Mouse (Mus musculus) CH12.LX (cell line): ENCODE results near the gene Gm20388. TPM values are rescaled to one million over a fixed set of nuclear protein-coding genes. Genes with fewer than 3 reads are reported as not detected.

Experiments used
- DNase-seq: peaks from one replicate; pipeline ENCODE4 v3.0.0-alpha.2; 2013; ENCODE audit errors: extremely low read depth
- H3K27ac ChIP-seq: 2 replicates; pipeline ENCODE4 v1.5.1; 2012; ENCODE audit warnings: low read depth, mild to moderate bottlenecking, control low read depth, moderate library complexity; ENCODE audit not compliant: insufficient read depth
- H3K27me3 ChIP-seq: replicated peaks from 2 replicates; pipeline ENCODE3; 2012; ENCODE audit warnings: inconsistent platforms
- H3K36me3 ChIP-seq, 2 experiments: replicated peaks in 1 of 2; 2 replicates each; pipeline versions ENCODE3 to v1.6.1; 2012; ENCODE audit warnings: inconsistent platforms in 1 of 2, low read length in 1 of 2, mild to moderate bottlenecking in 1 of 2, mixed read lengths in 1 of 2, moderate library complexity in 1 of 2; ENCODE audit not compliant: control insufficient read depth in 1 of 2, insufficient read depth in 1 of 2
- H3K4me1 ChIP-seq, 2 experiments: 2 replicates each; pipeline ENCODE4 v1.6.1; 2012; ENCODE audit warnings: inconsistent platforms in 1 of 2, moderate library complexity in 1 of 2; ENCODE audit not compliant: insufficient read depth in 2 of 2, control insufficient read depth in 1 of 2
- H3K4me2 ChIP-seq: 2 replicates; pipeline ENCODE4 v1.6.1; 2012; ENCODE audit warnings: low read depth, mild to moderate bottlenecking, control low read depth; ENCODE audit not compliant: poor library complexity, insufficient read depth, severe bottlenecking
- H3K4me3 ChIP-seq, 3 experiments: fragments of 150-350 bp in 1 of 3; sonication (generic) in 1 of 3; replicated peaks in 1 of 3; 2 replicates each; pipeline versions ENCODE3 to v1.5.1; 2011 to 2012; ENCODE audit warnings: low read depth in 2 of 3, low read length in 2 of 3, mild to moderate bottlenecking in 2 of 3, moderate library complexity in 2 of 3, control low read depth in 1 of 3, improper control_type of control experiment in 1 of 3, inconsistent platforms in 1 of 3, mixed read lengths in 1 of 3; ENCODE audit not compliant: poor library complexity in 1 of 3
- H3K79me2 ChIP-seq: replicated peaks from 2 replicates; pipeline ENCODE4 v1.6.1; 2012; ENCODE audit warnings: mild to moderate bottlenecking, moderate library complexity; ENCODE audit not compliant: control insufficient read depth, poor library complexity, insufficient read depth, severe bottlenecking; ENCODE audit errors: extremely low read depth
- H3K9ac ChIP-seq: 2 replicates; pipeline ENCODE4 v1.6.1; 2012; ENCODE audit warnings: low read depth, mild to moderate bottlenecking, control low read depth, moderate library complexity; ENCODE audit not compliant: insufficient read depth
- H3K9me3 ChIP-seq: replicated peaks from 2 replicates; pipeline ENCODE3; 2012; ENCODE audit warnings: low read length, inconsistent platforms, mixed read lengths
- CHD1 ChIP-seq: IDR thresholded peaks from 2 replicates; pipeline ENCODE4 v1.6.1; 2012; ENCODE audit warnings: low read depth, low read length, improper control_type of control experiment, inconsistent platforms
- ELF1 ChIP-seq: IDR thresholded peaks from 2 replicates; pipeline ENCODE4 v1.6.1; 2014; ENCODE audit warnings: low read depth, mild to moderate bottlenecking, inconsistent platforms, low read length, improper control_type of control experiment
- ETS1 ChIP-seq: conservative IDR thresholded peaks from 2 replicates; pipeline ENCODE4 v1.6.1; 2012; ENCODE audit warnings: low read depth, mild to moderate bottlenecking, inconsistent platforms, low read length, improper control_type of control experiment, moderate library complexity
- GABPA ChIP-seq: IDR thresholded peaks from 2 replicates; pipeline ENCODE4 v1.6.1; 2012; ENCODE audit warnings: low read depth, low read length, improper control_type of control experiment, inconsistent platforms; ENCODE audit not compliant: insufficient replicate concordance
- JUN ChIP-seq: IDR thresholded peaks from 2 replicates; pipeline ENCODE4 v1.6.1; 2011; ENCODE audit warnings: low read depth, mild to moderate bottlenecking, low read length, improper control_type of control experiment, moderate library complexity; ENCODE audit not compliant: insufficient read depth
- KAT2A ChIP-seq: IDR thresholded peaks from 2 replicates; pipeline ENCODE4 v1.6.1; 2012; ENCODE audit warnings: low read length, improper control_type of control experiment, inconsistent platforms; ENCODE audit not compliant: insufficient replicate concordance
- MEF2A ChIP-seq: IDR thresholded peaks from 2 replicates; pipeline ENCODE4 v1.6.1; 2014; ENCODE audit warnings: low read depth, mild to moderate bottlenecking, inconsistent platforms, low read length, improper control_type of control experiment, borderline replicate concordance
- RAD21 ChIP-seq: IDR thresholded peaks from 2 replicates; pipeline ENCODE4 v1.6.1; 2011; ENCODE audit warnings: low read depth, mild to moderate bottlenecking, low read length, improper control_type of control experiment, moderate library complexity
- RCOR1 ChIP-seq: conservative IDR thresholded peaks from 2 replicates; pipeline ENCODE4 v1.6.1; 2012; ENCODE audit warnings: low read depth, mild to moderate bottlenecking, inconsistent platforms, low read length, improper control_type of control experiment
- TBP ChIP-seq: conservative IDR thresholded peaks from 2 replicates; pipeline ENCODE4 v1.6.1; 2011; ENCODE audit warnings: low read depth, low read length, improper control_type of control experiment
- TCF12 ChIP-seq: IDR thresholded peaks from 2 replicates; pipeline ENCODE4 v1.6.1; 2014; ENCODE audit warnings: low read depth, mild to moderate bottlenecking, inconsistent platforms, low read length, improper control_type of control experiment
- USF1 ChIP-seq: IDR thresholded peaks from 2 replicates; pipeline ENCODE4 v1.6.1; 2014; ENCODE audit warnings: low read depth, mild to moderate bottlenecking, inconsistent platforms, low read length, improper control_type of control experiment
- ZC3H11A ChIP-seq: IDR thresholded peaks from 2 replicates; pipeline ENCODE4 v1.6.1; 2012; ENCODE audit warnings: low read depth, mild to moderate bottlenecking, inconsistent platforms, low read length, improper control_type of control experiment
- dilution Hi-C: fragments of 300-500 bp; cut with MboI; formaldehyde crosslinking; loops from 2 replicates; pipeline ENCODE4 v1.14.3; 2020; ENCODE audit warnings: low sequenced_read_pairs; ENCODE audit not compliant: extremely low pct_unique_long_range_greater_than_20kb, extremely low pct_ligation_motif_present
- in situ Hi-C: fragments of 300-500 bp; cut with MboI; formaldehyde crosslinking; loops from 3 replicates; pipeline ENCODE4 v1.14.3; 2019; ENCODE audit warnings: low sequenced_read_pairs, low pct_ligation_motif_present, low pct_unique_long_range_greater_than_20kb, mixed read lengths
- polyA plus RNA-seq: library from polyadenylated mRNA; unstranded; fragments of >175 nt; gene quantifications from 2 replicates; pipeline ENCODE4 v1.2.1, GENCODE M21; 2012; ENCODE audit warnings: low read depth; ENCODE audit not compliant: insufficient read length
- total RNA-seq, 2 experiments: library from RNA; depleted of rRNA; stranded (reverse); fragments of 300-350 nt in 1 of 2; fragments of >200 nt in 1 of 2; gene quantifications; 2 replicates each; pipeline ENCODE4 v1.2.3; 2012 to 2014

Gene Gm20388
- total and polyA plus RNA-seq, 3 experiments, result 14.8 to 26.3 (median 22.2) TPM

DNA sequence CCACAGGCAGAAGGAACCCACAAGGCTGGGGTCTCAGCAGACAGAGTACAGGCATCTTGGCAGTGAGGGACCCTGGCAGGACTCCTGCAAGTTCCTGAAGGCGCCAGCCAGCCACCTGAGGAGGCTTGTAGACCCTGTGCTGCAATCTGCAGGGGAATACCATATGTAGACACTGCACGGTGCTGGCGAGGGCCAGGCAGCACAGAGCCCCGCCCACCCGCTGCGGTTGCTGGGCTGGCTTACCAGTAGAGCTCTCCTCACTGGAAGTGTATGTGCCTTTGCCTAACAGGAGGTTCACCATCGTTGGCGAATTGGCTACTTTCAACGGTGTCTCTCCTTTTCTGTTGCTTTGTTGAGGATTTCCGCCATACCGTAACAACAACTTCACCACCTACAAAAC is 2985.7 kb downstream of the Gm20388 start:
- Histone ChIP-seq H3K27ac (no peak overlapping the region), H3K4me3 (no peak overlapping the region), H3K4me2 (no peak overlapping the region), H3K9ac (no peak overlapping the region), H3K9me3 (no peaks in the 10 kb centered on the region), H3K36me3 (peaks cover 93 to 99% of the 10 kb centered on the region in 2 experiments), H3K27me3 (no peaks in the 10 kb centered on the region), H3K4me1 (peaks cover 0 to 6% of the 10 kb centered on the region in 2 experiments; a peak in 2 of 4 replicates), H3K79me2 (0 out of 2 replicates have a peak, but pooled peaks cover 5% of the 10 kb centered on the region)
- TF ChIP-seq ZC3H11A (no peak), MEF2A (no peak), TBP (no peak), USF1 (no peak), TCF12 (no peak), CHD1 (no peak), RCOR1 (no peak)
- DNase-seq, result no peak
- in situ Hi-C loops (no loop called here), dilution Hi-C loops (no loop called here)

DNA sequence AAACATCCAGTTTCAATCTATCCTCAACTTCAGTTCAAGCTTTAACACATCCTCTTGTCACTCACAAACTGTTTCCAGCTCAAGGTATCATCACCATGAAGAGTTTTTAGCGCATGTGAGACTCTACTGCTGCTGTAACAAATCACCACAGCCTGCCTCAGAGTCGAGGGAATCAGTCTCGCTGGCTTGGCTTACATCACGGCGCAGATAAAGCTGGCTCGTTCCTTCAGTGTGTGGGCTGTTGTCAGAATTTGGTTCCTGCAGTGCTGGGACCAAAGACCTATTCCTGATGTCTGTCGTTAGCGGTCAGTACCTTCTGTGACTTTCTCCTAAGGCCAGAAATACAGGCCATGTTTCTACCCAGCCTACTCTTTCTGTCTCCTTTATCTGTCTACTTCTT is 2986.6 kb downstream of the Gm20388 start:
- Histone ChIP-seq H3K27ac (no peak overlapping the region), H3K9ac (no peak overlapping the region), H3K4me2 (no peak overlapping the region), H3K79me2 (0 out of 2 replicates have a peak, but pooled peaks cover 10% of the 10 kb centered on the region), H3K27me3 (no peaks in the 10 kb centered on the region), H3K4me3 (no peak overlapping the region), H3K9me3 (no peaks in the 10 kb centered on the region), H3K4me1 (no peaks in the 10 kb centered on the region), H3K36me3 (peaks cover 85 to 99% of the 10 kb centered on the region in 2 experiments)
- DNase-seq, result no peak
- no peak for TF ChIP-seq USF1
- TF ChIP-seq RCOR1, result no peak
- no peak for TF ChIP-seq KAT2A
- no peak for TF ChIP-seq GABPA
- TF ChIP-seq ETS1, result no peak
- no peak for TF ChIP-seq JUN
- TF ChIP-seq RAD21, result no peak
- no peak for TF ChIP-seq ELF1
- in situ Hi-C loops (no loop called here), dilution Hi-C loops (no loop called here)
